Mouse (Mus musculus): Measurements from ENCODE around the gene Dgat2. TPM values are rescaled to one million over a fixed set of nuclear protein-coding genes. Genes with fewer than 3 reads are reported as not detected.
A peak's percentile ranks its signal among the peaks of the same experiment; 100 is the strongest.

Gene Dgat2
- polyA plus RNA-seq, 1 experiment from 2014 or later, result 21.9 TPM

DNA sequence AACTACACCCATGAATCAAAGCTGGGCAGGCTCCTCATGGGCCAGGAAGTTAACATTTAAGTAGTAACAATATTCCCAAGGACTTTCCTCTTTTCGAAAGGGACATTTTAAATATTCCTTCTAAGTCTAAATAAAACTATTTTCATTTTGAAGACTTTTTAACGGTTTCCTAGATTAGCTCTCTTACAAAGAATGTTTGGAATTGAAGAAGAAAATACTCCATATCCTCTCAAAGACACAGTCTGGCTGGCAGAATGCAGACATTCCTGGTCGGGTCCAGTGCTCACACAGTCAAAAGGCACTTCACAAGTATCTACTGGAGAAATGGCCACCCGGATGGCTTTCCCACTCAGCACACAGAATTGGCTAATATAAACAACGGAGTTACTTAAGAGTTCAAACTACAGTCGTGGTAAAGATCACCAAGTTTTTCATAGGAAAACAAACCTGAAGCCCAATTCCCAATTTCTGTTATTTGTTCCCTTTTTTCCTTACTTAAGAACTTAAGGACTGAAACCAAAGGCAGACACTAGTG lies 50.6 kb downstream of the Dgat2 start:
- no peaks in the 10 kb centered on the region for H3K27me3 ChIP-seq (ENCODE audit: control insufficient read depth, insufficient read depth, low read length)
- no peak overlapping the region for H3K4me3 ChIP-seq (ENCODE audit: low read length)
- H3K36me3 ChIP-seq (ENCODE audit: control insufficient read depth, insufficient read depth, low read length), result no peaks in the 10 kb centered on the region
- H3K27ac ChIP-seq (ENCODE audit: low read depth, low read length), result no peak overlapping the region; the same call in 1 of the 2 replicates
- no peak for ATAC-seq (ENCODE audit: low FRiP score, low TSS enrichment)
- peaks cover 22% of the 10 kb centered on the region for H3K4me1 ChIP-seq (ENCODE audit: control insufficient read depth, insufficient read depth, low read length)
- 40% methylated on average over 6 of the region's 6 CpGs for WGBS
- no peak overlapping the region for H3K4me2 ChIP-seq (replicated peaks; ENCODE audit: low read depth, low read length)
- no peak overlapping the region for H3K9ac ChIP-seq (ENCODE audit: low read depth, low read length)
- no peaks in the 10 kb centered on the region for H3K9me3 ChIP-seq (ENCODE audit: control insufficient read depth, low read length)

DNA sequence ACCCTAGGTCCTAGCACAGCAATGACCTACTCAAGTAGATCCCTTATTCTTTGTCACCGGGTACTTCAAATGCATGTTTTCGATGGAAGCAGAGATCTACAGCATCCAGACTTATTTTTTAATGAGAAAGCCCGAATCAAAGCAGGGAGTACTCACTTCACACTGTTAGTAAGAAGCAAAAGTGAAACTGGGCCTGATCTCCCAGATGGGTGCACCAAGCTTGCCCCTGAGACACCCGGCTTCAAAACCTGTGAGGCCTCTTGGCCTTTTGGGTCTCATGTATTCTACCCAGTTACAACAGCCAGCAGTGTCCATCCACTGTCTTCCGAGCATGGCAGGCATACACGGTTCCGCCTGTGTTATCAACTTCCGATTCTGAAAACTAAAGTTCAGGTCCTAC lies 53.6 kb downstream of the Dgat2 start:
- no peak for ATAC-seq (ENCODE audit: low FRiP score, low TSS enrichment)
- WGBS, result 91% methylated on average over 8 of the region's 8 CpGs
- Histone ChIP-seq H3K4me2 (replicated peaks; ENCODE audit: low read depth, low read length) (no peak overlapping the region), H3K4me3 (ENCODE audit: low read length) (no peak overlapping the region), H3K9ac (ENCODE audit: low read depth, low read length) (no peak overlapping the region), H3K9me3 (ENCODE audit: control insufficient read depth, low read length) (peaks cover 4% of the 10 kb centered on the region; the same call in 1 of the 2 replicates), H3K4me1 (ENCODE audit: control insufficient read depth, insufficient read depth, low read length) (peaks cover 28% of the 10 kb centered on the region), H3K27ac (ENCODE audit: low read depth, low read length) (no peak overlapping the region), H3K27me3 (ENCODE audit: control insufficient read depth, insufficient read depth, low read length) (no peaks in the 10 kb centered on the region), H3K36me3 (ENCODE audit: control insufficient read depth, insufficient read depth, low read length) (no peaks in the 10 kb centered on the region)

DNA sequence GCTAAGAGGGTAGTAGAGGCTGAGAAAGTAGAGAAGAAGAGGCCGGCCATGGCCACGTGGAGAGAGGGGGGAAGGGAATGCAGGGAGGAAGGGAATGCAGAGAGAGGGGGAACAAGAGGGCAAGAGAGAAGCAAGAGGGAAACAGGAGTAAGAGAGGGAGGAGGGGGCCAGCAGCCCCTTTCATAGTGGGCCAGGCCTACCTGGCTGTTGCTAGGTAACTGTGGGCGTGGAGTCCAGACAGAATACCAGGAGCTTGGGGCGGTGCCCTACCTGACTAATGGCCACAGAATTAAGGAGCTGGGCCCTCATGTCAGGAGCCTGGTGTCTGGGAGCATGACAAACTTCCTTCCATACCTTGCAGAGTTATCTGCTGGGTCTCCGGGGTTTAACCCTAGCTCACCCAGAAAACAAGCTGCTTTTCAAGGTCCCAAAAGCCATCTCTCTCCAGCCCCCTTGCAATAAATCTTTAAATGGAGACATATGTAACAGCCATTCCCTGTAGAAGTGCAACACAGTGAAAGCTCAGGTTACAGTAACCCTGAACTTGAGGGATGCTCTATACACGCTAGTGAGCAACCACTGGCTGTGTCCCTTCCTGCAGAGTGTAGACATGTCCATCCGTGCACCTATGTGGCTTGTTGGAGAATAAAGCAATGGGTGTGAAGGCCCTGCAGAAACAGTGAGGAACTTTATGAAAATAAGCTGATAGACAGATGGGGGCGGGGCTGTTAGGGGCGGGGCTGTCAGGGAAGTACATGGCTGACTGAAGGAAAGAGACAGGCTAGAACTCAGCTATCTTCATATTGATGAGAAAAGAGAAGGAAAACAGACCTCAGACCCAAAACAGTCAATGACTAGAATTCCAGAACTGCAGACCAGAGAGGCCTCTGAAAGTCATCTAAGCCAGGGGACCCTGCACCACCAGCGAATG lies 54.2 kb downstream of the Dgat2 start:
- H3K9me3 ChIP-seq (ENCODE audit: control insufficient read depth, low read length), result peaks cover 4% of the 10 kb centered on the region; the same call in 1 of the 2 replicates
- H3K36me3 ChIP-seq (ENCODE audit: control insufficient read depth, insufficient read depth, low read length), result no peaks in the 10 kb centered on the region
- peak; percentile 90 for ATAC-seq (ENCODE audit: low FRiP score, low TSS enrichment)
- no peaks in the 10 kb centered on the region for H3K27me3 ChIP-seq (ENCODE audit: control insufficient read depth, insufficient read depth, low read length)
- H3K9ac ChIP-seq (ENCODE audit: low read depth, low read length), result no peak overlapping the region
- no peak overlapping the region for H3K4me2 ChIP-seq (replicated peaks; ENCODE audit: low read depth, low read length)
- H3K27ac ChIP-seq (ENCODE audit: low read depth, low read length), result peak overlapping the region; percentile 77
- peaks cover 28% of the 10 kb centered on the region for H3K4me1 ChIP-seq (ENCODE audit: control insufficient read depth, insufficient read depth, low read length)
- H3K4me3 ChIP-seq (ENCODE audit: low read length), result no peak overlapping the region
- 28% methylated on average over 10 of the region's 10 CpGs for WGBS

DNA sequence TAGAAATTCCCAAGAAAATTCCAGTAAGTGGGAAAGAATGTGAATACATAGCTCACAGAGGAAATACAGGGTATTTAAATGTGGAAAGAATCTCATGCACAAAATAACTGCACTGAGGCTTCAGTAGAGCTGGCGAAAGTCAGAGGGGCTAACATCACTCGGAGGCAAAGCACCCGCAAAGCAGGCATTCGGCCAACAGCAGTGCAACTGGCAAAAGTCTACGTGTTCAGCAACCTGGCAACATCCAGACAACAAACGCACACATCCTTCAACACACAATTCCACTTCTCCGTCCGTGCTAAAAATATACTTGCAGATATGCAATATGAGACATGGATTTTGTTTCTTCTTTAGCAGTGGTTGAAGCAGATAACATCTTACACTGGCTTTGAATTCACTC lies 56.5 kb downstream of the Dgat2 start:
- H3K4me3 ChIP-seq (ENCODE audit: low read length), result no peak overlapping the region
- H3K27ac ChIP-seq (ENCODE audit: low read depth, low read length), result no peak overlapping the region
- no peaks in the 10 kb centered on the region for H3K36me3 ChIP-seq (ENCODE audit: control insufficient read depth, insufficient read depth, low read length)
- no peak overlapping the region for H3K4me2 ChIP-seq (replicated peaks; ENCODE audit: low read depth, low read length)
- peaks cover 31% of the 10 kb centered on the region for H3K4me1 ChIP-seq (ENCODE audit: control insufficient read depth, insufficient read depth, low read length)
- H3K9me3 ChIP-seq (ENCODE audit: control insufficient read depth, low read length), result peaks cover 4% of the 10 kb centered on the region; the same call in 1 of the 2 replicates
- ATAC-seq (ENCODE audit: low FRiP score, low TSS enrichment), result no peak
- no peak overlapping the region for H3K9ac ChIP-seq (ENCODE audit: low read depth, low read length)
- H3K27me3 ChIP-seq (ENCODE audit: control insufficient read depth, insufficient read depth, low read length), result no peaks in the 10 kb centered on the region
- WGBS, result 83% methylated on average over 8 of the region's 8 CpGs

DNA sequence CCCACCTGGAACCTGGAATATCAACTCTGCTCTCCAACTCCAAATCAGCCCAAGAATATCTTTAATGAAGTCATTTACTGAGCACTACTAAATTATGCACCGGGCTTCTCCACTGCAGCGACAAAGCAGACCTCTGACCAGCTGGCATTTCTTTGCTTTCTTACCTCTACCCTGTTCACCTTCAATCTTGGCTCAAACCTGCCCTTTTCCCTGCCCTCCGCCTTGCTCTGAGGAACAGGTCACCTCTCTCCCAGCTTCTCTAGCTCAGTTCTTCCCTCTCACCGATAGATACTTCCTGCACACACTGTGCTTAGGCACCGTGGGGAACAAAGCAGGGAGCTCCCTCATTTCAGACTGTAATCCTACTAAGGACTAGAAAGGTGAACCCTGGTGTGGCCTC lies 59.9 kb downstream of the Dgat2 start:
- WGBS, result 70% methylated on average over 5 of the region's 5 CpGs
- Histone ChIP-seq H3K4me1 (ENCODE audit: control insufficient read depth, insufficient read depth, low read length) (peaks cover 13% of the 10 kb centered on the region), H3K27ac (ENCODE audit: low read depth, low read length) (no peak overlapping the region), H3K9ac (ENCODE audit: low read depth, low read length) (0 out of 2 replicates have a peak overlapping the region, but pooled peaks have one; percentile 4), H3K4me3 (ENCODE audit: low read length) (no peak overlapping the region), H3K27me3 (ENCODE audit: control insufficient read depth, insufficient read depth, low read length) (no peaks in the 10 kb centered on the region), H3K36me3 (ENCODE audit: control insufficient read depth, insufficient read depth, low read length) (no peaks in the 10 kb centered on the region), H3K9me3 (ENCODE audit: control insufficient read depth, low read length) (peaks cover 4% of the 10 kb centered on the region; the same call in 1 of the 2 replicates), H3K4me2 (replicated peaks; ENCODE audit: low read depth, low read length) (no peak overlapping the region)
- ATAC-seq (ENCODE audit: low FRiP score, low TSS enrichment), result no peak

DNA sequence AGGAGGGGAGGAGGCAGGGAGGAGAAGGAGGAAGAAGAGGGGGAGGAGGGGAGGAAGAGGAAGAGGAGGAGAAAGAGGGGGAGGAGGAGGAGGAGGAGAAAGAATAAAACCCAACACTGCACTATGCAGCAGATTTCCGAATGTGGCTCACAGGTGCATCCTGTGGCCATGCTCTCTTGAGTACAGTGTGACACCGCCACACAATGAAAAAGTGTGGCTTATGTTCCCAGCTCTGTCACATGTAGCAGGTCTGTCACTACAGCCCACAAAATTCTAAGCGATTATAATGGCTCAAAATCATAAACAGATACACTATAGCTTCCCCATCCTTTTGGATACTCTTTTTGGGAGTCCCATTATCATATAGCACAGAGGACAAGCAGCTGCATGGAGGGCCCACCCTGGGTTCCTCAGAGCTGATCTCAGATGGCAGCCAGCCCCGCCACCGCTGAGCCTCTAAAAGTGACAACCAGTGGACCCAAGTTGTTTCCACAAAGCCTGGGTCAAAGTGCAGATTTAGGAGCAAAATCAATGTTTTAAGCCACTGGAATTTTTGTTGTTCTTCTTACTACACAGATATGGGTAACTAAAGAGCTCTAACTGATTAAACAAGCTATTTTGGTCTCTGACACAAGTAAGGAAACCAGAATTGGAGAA lies 61.5 kb downstream of the Dgat2 start:
- Histone ChIP-seq H3K9me3 (ENCODE audit: control insufficient read depth, low read length) (peaks cover 4% of the 10 kb centered on the region; the same call in 1 of the 2 replicates), H3K4me1 (ENCODE audit: control insufficient read depth, insufficient read depth, low read length) (0 out of 2 replicates have a peak, but pooled peaks cover 3% of the 10 kb centered on the region), H3K27me3 (ENCODE audit: control insufficient read depth, insufficient read depth, low read length) (no peaks in the 10 kb centered on the region), H3K27ac (ENCODE audit: low read depth, low read length) (no peak overlapping the region), H3K4me3 (ENCODE audit: low read length) (no peak overlapping the region), H3K9ac (ENCODE audit: low read depth, low read length) (no peak overlapping the region), H3K36me3 (ENCODE audit: control insufficient read depth, insufficient read depth, low read length) (no peaks in the 10 kb centered on the region), H3K4me2 (replicated peaks; ENCODE audit: low read depth, low read length) (no peak overlapping the region)
- WGBS, result 78% methylated on average over 5 of the region's 5 CpGs
- no peak for ATAC-seq (ENCODE audit: low FRiP score, low TSS enrichment)

DNA sequence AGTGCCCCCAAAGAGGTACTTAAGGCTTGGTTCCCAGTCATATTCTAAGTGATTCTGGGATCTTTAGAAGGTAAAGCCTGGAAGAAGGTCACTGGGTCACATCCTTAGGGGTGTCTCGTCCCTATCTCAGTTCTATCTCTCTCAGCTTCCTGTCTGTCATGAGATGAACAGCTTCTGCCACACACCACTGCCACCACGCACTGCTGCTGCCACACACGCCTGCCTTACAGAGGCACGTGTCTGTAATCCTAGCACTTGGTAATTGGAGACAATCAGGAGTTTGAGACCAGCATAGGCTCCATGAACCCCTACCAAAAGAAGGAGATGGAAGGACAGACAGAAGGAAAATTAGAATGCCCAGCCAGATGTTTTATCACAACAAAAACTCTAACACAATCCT lies 62.4 kb downstream of the Dgat2 start:
- Histone ChIP-seq H3K36me3 (ENCODE audit: control insufficient read depth, insufficient read depth, low read length) (no peaks in the 10 kb centered on the region), H3K9ac (ENCODE audit: low read depth, low read length) (no peak overlapping the region), H3K4me1 (ENCODE audit: control insufficient read depth, insufficient read depth, low read length) (0 out of 2 replicates have a peak, but pooled peaks cover 3% of the 10 kb centered on the region), H3K27me3 (ENCODE audit: control insufficient read depth, insufficient read depth, low read length) (no peaks in the 10 kb centered on the region), H3K9me3 (ENCODE audit: control insufficient read depth, low read length) (peaks cover 4% of the 10 kb centered on the region; the same call in 1 of the 2 replicates), H3K4me3 (ENCODE audit: low read length) (no peak overlapping the region), H3K27ac (ENCODE audit: low read depth, low read length) (no peak overlapping the region), H3K4me2 (replicated peaks; ENCODE audit: low read depth, low read length) (no peak overlapping the region)
- ATAC-seq (ENCODE audit: low FRiP score, low TSS enrichment), result no peak
- WGBS, result 36% methylated on average over 4 of the region's 4 CpGs

DNA sequence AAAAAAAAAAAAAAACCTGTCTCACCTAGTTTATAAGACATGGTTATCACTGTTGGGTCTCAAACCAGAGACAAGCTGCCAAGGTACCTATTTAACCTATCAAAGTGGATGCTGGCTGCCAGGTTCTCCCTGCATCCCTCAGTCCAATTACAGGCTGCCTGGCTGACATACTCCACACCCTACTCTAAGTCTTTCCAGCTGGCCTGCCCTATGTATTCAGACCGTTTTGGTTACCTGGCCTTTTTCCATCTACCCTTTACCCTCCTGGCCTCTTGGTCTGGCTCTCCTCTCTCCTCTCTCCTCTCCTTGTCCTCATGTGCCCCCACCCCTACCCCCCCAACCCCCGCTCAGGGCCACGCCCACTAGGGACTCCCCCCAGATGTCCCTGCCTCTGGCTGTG lies 65.7 kb downstream of the Dgat2 start:
- H3K4me1 ChIP-seq (ENCODE audit: control insufficient read depth, insufficient read depth, low read length), result no peaks in the 10 kb centered on the region
- ATAC-seq (ENCODE audit: low FRiP score, low TSS enrichment), result no peak
- H3K4me3 ChIP-seq (ENCODE audit: low read length), result no peak overlapping the region

More for the DNA sequence above, 65.7 kb downstream of the Dgat2 start:
- Histone ChIP-seq H3K4me2 (replicated peaks; ENCODE audit: low read depth, low read length) (no peak overlapping the region), H3K36me3 (ENCODE audit: control insufficient read depth, insufficient read depth, low read length) (no peaks in the 10 kb centered on the region), H3K9ac (ENCODE audit: low read depth, low read length) (no peak overlapping the region), H3K27ac (ENCODE audit: low read depth, low read length) (no peak overlapping the region), H3K9me3 (ENCODE audit: control insufficient read depth, low read length) (no peaks in the 10 kb centered on the region), H3K27me3 (ENCODE audit: control insufficient read depth, insufficient read depth, low read length) (no peaks in the 10 kb centered on the region)
- WGBS, result 77% methylated on average over 3 of the region's 3 CpGs

All from kidney, embryonic 14.5 days (tissue).